Mouse (Mus musculus) lung, embryonic 15.5 days (tissue): ENCODE results near the gene Dynlt3. TPM values are rescaled to one million over a fixed set of nuclear protein-coding genes. Genes with fewer than 3 reads are reported as not detected.
A peak's percentile ranks its signal among the peaks of the same experiment; 100 is the strongest.
"Not testable (repeated sequence)": the region's sequence is repeated elsewhere in the genome, so short reads cannot be mapped to it uniquely, and the experiment has no call there.

Source experiments
- ATAC-seq: fragments of 200-750 bp; cut with Nextera tagmentation; 2 replicates; pipeline ENCODE4 v1.8.0; 2017; ENCODE audit warnings: moderate number of reproducible peaks, borderline replicate concordance; ENCODE audit not compliant: low FRiP score, low TSS enrichment; ENCODE audit errors: extremely low read depth
- H3K27ac ChIP-seq: fragments of 300-500 bp; sonication (generic); 2 replicates; pipeline ENCODE4 v1.5.1; 2015; ENCODE audit warnings: moderate library complexity, mild to moderate bottlenecking, inconsistent platforms
- H3K27me3 ChIP-seq: fragments of 300-500 bp; sonication (generic); 2 replicates; pipeline ENCODE4 v1.6.1; 2015; ENCODE audit warnings: inconsistent platforms
- H3K36me3 ChIP-seq: fragments of 300-500 bp; sonication (generic); 2 replicates; pipeline ENCODE4 v1.6.1; 2015; ENCODE audit warnings: inconsistent platforms
- H3K4me1 ChIP-seq: fragments of 300-500 bp; sonication (generic); 2 replicates; pipeline ENCODE4 v1.6.1; 2015; ENCODE audit warnings: inconsistent platforms
- H3K4me2 ChIP-seq: fragments of 300-500 bp; sonication (generic); 2 replicates; pipeline ENCODE4 v1.6.1; 2015; ENCODE audit warnings: inconsistent platforms, mild to moderate bottlenecking, moderate library complexity
- H3K4me3 ChIP-seq: fragments of 300-500 bp; sonication (generic); 2 replicates; pipeline ENCODE4 v1.5.1; 2015; ENCODE audit warnings: mild to moderate bottlenecking, inconsistent platforms
- H3K9ac ChIP-seq: fragments of 300-500 bp; sonication (generic); 2 replicates; pipeline ENCODE4 v1.6.1; 2015; ENCODE audit warnings: inconsistent platforms
- H3K9me3 ChIP-seq: fragments of 300-500 bp; sonication (generic); 2 replicates; pipeline ENCODE4 v1.6.1; 2016; ENCODE audit warnings: inconsistent platforms
- WGBS: fragments of 180-500 bp; shearing (Covaris S2); methylation state at CpG from one replicate; pipeline ENCODE4 v1.1.7; 2015; 5-methylcytosine and 5-hydroxymethylcytosine counted together
- polyA plus RNA-seq: library from polyadenylated mRNA; unstranded; fragments of >200 nt; fragmentation: Nextera tagmentation; extraction: Ambion mirVana; gene quantifications from 2 replicates; pipeline ENCODE4 v1.2.1, GENCODE M21; 2015

The Dynlt3 gene
- polyA plus RNA-seq = 63.1 and 66.7 TPM in 2 replicates

GRCm38 (mm10) chrX:9662391-9663111 lies at the start of gene Dynlt3:
Gene Dynlt3 (minus strand): TSS chrX:9663003.
- 9% methylated on average over 30 of the region's 30 CpGs for WGBS
- ATAC-seq = peak; percentile 99
- Histone ChIP-seq H3K27ac (peak within 1 kb of the TSS; percentile 82), H3K4me2 (peak within 1 kb of the TSS; percentile 49), H3K4me1 (no peaks in the 10 kb centered on the region), H3K9ac (peak within 1 kb of the TSS; percentile 51), H3K9me3 (no peaks in the 10 kb centered on the region), H3K36me3 (no peaks in the 10 kb centered on the region), H3K27me3 (no peaks in the 10 kb centered on the region), H3K4me3 (peak within 1 kb of the TSS; percentile 52)

GRCm38 (mm10) chrX:9699815-9700214 lies 37.0 kb upstream of the Dynlt3 start:
- no peaks in the 10 kb centered on the region for H3K36me3 ChIP-seq
- H3K27ac ChIP-seq = no peak overlapping the region
- no peak overlapping the region for H3K4me2 ChIP-seq
- H3K27me3 ChIP-seq = no peaks in the 10 kb centered on the region
- 78% methylated on average over 3 of the region's 3 CpGs for WGBS
- H3K4me1 ChIP-seq = no peaks in the 10 kb centered on the region
- no peak overlapping the region for H3K9ac ChIP-seq
- no peak overlapping the region for H3K4me3 ChIP-seq
- ATAC-seq = no peak
- no peaks in the 10 kb centered on the region for H3K9me3 ChIP-seq

GRCm38 (mm10) chrX:9695997-9696396 lies 33.2 kb upstream of the Dynlt3 start:
- Histone ChIP-seq H3K4me2 (no peak overlapping the region), H3K36me3 (no peaks in the 10 kb centered on the region), H3K9me3 (no peaks in the 10 kb centered on the region), H3K4me3 (no peak overlapping the region), H3K9ac (no peak overlapping the region), H3K27ac (no peak overlapping the region), H3K27me3 (no peaks in the 10 kb centered on the region), H3K4me1 (no peaks in the 10 kb centered on the region)
- 63% methylated on average over 6 of the region's 6 CpGs for WGBS
- no peak for ATAC-seq

GRCm38 (mm10) chrX:9672040-9672439 lies 9.2 kb upstream of the Dynlt3 start:
- Histone ChIP-seq H3K9me3 (no peaks in the 10 kb centered on the region), H3K27me3 (no peaks in the 10 kb centered on the region), H3K4me1 (no peaks in the 10 kb centered on the region), H3K9ac (no peak overlapping the region), H3K36me3 (no peaks in the 10 kb centered on the region), H3K4me3 (no peak overlapping the region), H3K27ac (no peak overlapping the region), H3K4me2 (no peak overlapping the region)
- no peak for ATAC-seq
- 35% methylated on average over 1 of the region's 1 CpGs for WGBS

GRCm38 (mm10) chrX:9671418-9671817 lies 8.6 kb upstream of the Dynlt3 start:
- no peak for ATAC-seq
- Histone ChIP-seq H3K4me3 (no peak overlapping the region), H3K9ac (no peak overlapping the region), H3K4me1 (no peaks in the 10 kb centered on the region), H3K27ac (no peak overlapping the region), H3K9me3 (no peaks in the 10 kb centered on the region), H3K36me3 (no peaks in the 10 kb centered on the region), H3K27me3 (no peaks in the 10 kb centered on the region), H3K4me2 (no peak overlapping the region)
- WGBS = 85% methylated on average over 3 of the region's 3 CpGs

GRCm38 (mm10) chrX:9652806-9653205 lies 10.0 kb downstream of the Dynlt3 start:
- no peak for ATAC-seq
- H3K4me3 ChIP-seq = no peak overlapping the region
- no peaks in the 10 kb centered on the region for H3K4me1 ChIP-seq
- no peaks in the 10 kb centered on the region for H3K9me3 ChIP-seq
- H3K4me2 ChIP-seq = no peak overlapping the region
- no peak overlapping the region for H3K27ac ChIP-seq
- H3K36me3 ChIP-seq = no peaks in the 10 kb centered on the region
- 54% methylated on average over 3 of the region's 3 CpGs for WGBS
- H3K9ac ChIP-seq = no peak overlapping the region
- H3K27me3 ChIP-seq = no peaks in the 10 kb centered on the region

- H3K36me3 ChIP-seq, ATAC-seq, H3K9ac ChIP-seq, H3K4me1 ChIP-seq, H3K4me2 ChIP-seq, H3K4me3 ChIP-seq, H3K27ac ChIP-seq, H3K27me3 ChIP-seq, H3K9me3 ChIP-seq: not testable (repeated sequence)
- 65% methylated on average over 5 of the region's 5 CpGs for WGBS
Observed at GRCm38 (mm10) chrX:9640594-9640993, 22.2 kb downstream of the Dynlt3 start.

GRCm38 (mm10) chrX:9640126-9640525 lies 22.7 kb downstream of the Dynlt3 start:
- ATAC-seq, H3K4me1 ChIP-seq, H3K27ac ChIP-seq, H3K9me3 ChIP-seq, H3K9ac ChIP-seq, H3K27me3 ChIP-seq, H3K4me3 ChIP-seq, H3K4me2 ChIP-seq, H3K36me3 ChIP-seq: not testable (repeated sequence)
- 46% methylated on average over 2 of the region's 2 CpGs for WGBS

Other genes with a start within 250 kb of the Dynlt3 start
- gene Cybb, start 175.2 kb downstream of the Dynlt3 start, polyA plus RNA-seq = 3.7 TPM in 2 replicates
- not detected in 2 replicates for gene H2al1o, start 90.6 kb downstream of the Dynlt3 start, polyA plus RNA-seq
- not detected in 2 replicates for gene Hypm, start 183.9 kb upstream of the Dynlt3 start, polyA plus RNA-seq
- gene H2al3, start 186.7 kb upstream of the Dynlt3 start, polyA plus RNA-seq = not detected in 2 replicates
- gene Sytl5, start 222.6 kb upstream of the Dynlt3 start, polyA plus RNA-seq = 0.70 and 0.96 TPM in 2 replicates